Mouse (Mus musculus): Measurements from ENCODE around the gene Mxra8. TPM values are rescaled to one million over a fixed set of nuclear protein-coding genes. Genes with fewer than 3 reads are reported as not detected.
A peak's percentile ranks its signal among the peaks of the same experiment; 100 is the strongest.

Gene Mxra8
- polyA plus RNA-seq, 1 experiment from 2014 or later, result 106 TPM

GRCm38 (mm10) chr4:155849792-155850451 is 10.4 kb downstream of the Mxra8 start:
- ATAC-seq (replicated peaks; ENCODE audit: low FRiP score), result no peak
- Histone ChIP-seq H3K27ac (no peak overlapping the region), H3K4me2 (no peak overlapping the region), H3K9me3 (replicated peaks) (no peaks in the 10 kb centered on the region), H3K4me3 (replicated peaks) (no peak overlapping the region), H3K36me3 (peaks cover 19% of the 10 kb centered on the region), H3K4me1 (peaks cover 36% of the 10 kb centered on the region), H3K27me3 (no peaks in the 10 kb centered on the region), H3K9ac (0 out of 2 replicates have a peak overlapping the region, but pooled peaks have one; percentile 10)
- WGBS, result 96% methylated on average over 3 of the region's 3 CpGs

GRCm38 (mm10) chr4:155851368-155851767 is 11.9 kb downstream of the Mxra8 start:
- 89% methylated on average over 3 of the region's 3 CpGs for WGBS
- peaks cover 34% of the 10 kb centered on the region for H3K36me3 ChIP-seq
- H3K4me3 ChIP-seq (replicated peaks), result no peak overlapping the region
- H3K4me2 ChIP-seq, result no peak overlapping the region
- no peak overlapping the region for H3K27ac ChIP-seq
- H3K4me1 ChIP-seq, result peaks cover 35% of the 10 kb centered on the region
- ATAC-seq (replicated peaks; ENCODE audit: low FRiP score), result no peak
- H3K9me3 ChIP-seq (replicated peaks), result no peaks in the 10 kb centered on the region
- H3K27me3 ChIP-seq, result no peaks in the 10 kb centered on the region
- H3K9ac ChIP-seq, result no peak overlapping the region

- no peak overlapping the region for H3K4me3 ChIP-seq (replicated peaks)
- H3K36me3 ChIP-seq, result peaks cover 40% of the 10 kb centered on the region
- no peak overlapping the region for H3K4me2 ChIP-seq
- ATAC-seq (replicated peaks; ENCODE audit: low FRiP score), result no peak
- H3K9me3 ChIP-seq (replicated peaks), result no peaks in the 10 kb centered on the region
- WGBS, result 78% methylated on average over 2 of the region's 2 CpGs
- H3K27me3 ChIP-seq, result no peaks in the 10 kb centered on the region
- H3K4me1 ChIP-seq, result peaks cover 29% of the 10 kb centered on the region
- H3K27ac ChIP-seq, result no peak overlapping the region
- no peak overlapping the region for H3K9ac ChIP-seq
Observed at GRCm38 (mm10) chr4:155851951-155852411, 12.5 kb downstream of the Mxra8 start.

- Histone ChIP-seq H3K4me1 (peaks cover 21% of the 10 kb centered on the region), H3K4me2 (no peak overlapping the region), H3K36me3 (peaks cover 54% of the 10 kb centered on the region), H3K9ac (no peak overlapping the region), H3K9me3 (replicated peaks) (no peaks in the 10 kb centered on the region), H3K27ac (no peak overlapping the region), H3K27me3 (no peaks in the 10 kb centered on the region), H3K4me3 (replicated peaks) (no peak overlapping the region)
- 90% methylated on average over 9 of the region's 9 CpGs for WGBS
- no peak for ATAC-seq (replicated peaks; ENCODE audit: low FRiP score)
Observed at GRCm38 (mm10) chr4:155853421-155853820, 13.9 kb downstream of the Mxra8 start.

GRCm38 (mm10) chr4:155854991-155855390 is 15.5 kb downstream of the Mxra8 start:
- Histone ChIP-seq H3K4me2 (no peak overlapping the region), H3K27ac (no peak overlapping the region), H3K4me1 (0 out of 2 replicates have a peak, but pooled peaks cover 7% of the 10 kb centered on the region), H3K27me3 (no peaks in the 10 kb centered on the region), H3K4me3 (replicated peaks) (no peak overlapping the region), H3K9ac (no peak overlapping the region), H3K9me3 (replicated peaks) (no peaks in the 10 kb centered on the region), H3K36me3 (peaks cover 64% of the 10 kb centered on the region)
- 95% methylated on average over 12 of the region's 12 CpGs for WGBS
- no peak for ATAC-seq (replicated peaks; ENCODE audit: low FRiP score)

GRCm38 (mm10) chr4:155856071-155856470 is 16.6 kb downstream of the Mxra8 start:
- H3K27ac ChIP-seq, result no peak overlapping the region
- no peak overlapping the region for H3K9ac ChIP-seq
- no peak overlapping the region for H3K4me2 ChIP-seq
- H3K36me3 ChIP-seq, result peaks cover 73% of the 10 kb centered on the region
- H3K4me1 ChIP-seq, result 0 out of 2 replicates have a peak, but pooled peaks cover 7% of the 10 kb centered on the region
- H3K9me3 ChIP-seq (replicated peaks), result no peaks in the 10 kb centered on the region
- H3K27me3 ChIP-seq, result no peaks in the 10 kb centered on the region
- 96% methylated on average over 12 of the region's 12 CpGs for WGBS
- H3K4me3 ChIP-seq (replicated peaks), result no peak overlapping the region
- ATAC-seq (replicated peaks; ENCODE audit: low FRiP score), result no peak

GRCm38 (mm10) chr4:155856881-155857280 is 17.4 kb downstream of the Mxra8 start:
- no peak overlapping the region for H3K9ac ChIP-seq
- no peaks in the 10 kb centered on the region for H3K9me3 ChIP-seq (replicated peaks)
- no peak overlapping the region for H3K27ac ChIP-seq
- no peak for ATAC-seq (replicated peaks; ENCODE audit: low FRiP score)
- H3K27me3 ChIP-seq, result no peaks in the 10 kb centered on the region
- no peak overlapping the region for H3K4me2 ChIP-seq
- 80% methylated on average over 3 of the region's 3 CpGs for WGBS
- H3K4me3 ChIP-seq (replicated peaks), result no peak overlapping the region
- no peaks in the 10 kb centered on the region for H3K4me1 ChIP-seq
- peaks cover 78% of the 10 kb centered on the region for H3K36me3 ChIP-seq

- peak; percentile 68 for ATAC-seq (replicated peaks; ENCODE audit: low FRiP score)
- H3K4me2 ChIP-seq, result no peak overlapping the region
- no peak overlapping the region for H3K4me3 ChIP-seq (replicated peaks)
- H3K27me3 ChIP-seq, result no peaks in the 10 kb centered on the region
- 20% methylated on average over 13 of the region's 13 CpGs for WGBS
- no peak overlapping the region for H3K27ac ChIP-seq
- H3K36me3 ChIP-seq, result peaks cover 65% of the 10 kb centered on the region
- no peaks in the 10 kb centered on the region for H3K9me3 ChIP-seq (replicated peaks)
- no peak overlapping the region for H3K9ac ChIP-seq
- H3K4me1 ChIP-seq, result no peaks in the 10 kb centered on the region
Observed at GRCm38 (mm10) chr4:155859318-155859717, 19.8 kb downstream of the Mxra8 start.

GRCm38 (mm10) chr4:155861787-155862186 is 22.3 kb downstream of the Mxra8 start:
- H3K27ac ChIP-seq, result no peak overlapping the region

GRCm38 (mm10) chr4:155863001-155863400 is 23.5 kb downstream of the Mxra8 start, which contains the start of gene Tas1r3:
Gene Tas1r3 (minus strand): TSS chr4:155863362.
- WGBS, result 82% methylated on average over 5 of the region's 5 CpGs
- H3K36me3 ChIP-seq, result peaks cover 51% of the 10 kb centered on the region
- no peak within 1 kb of the TSS for H3K27ac ChIP-seq
- no peaks in the 10 kb centered on the region for H3K9me3 ChIP-seq (replicated peaks)
- no peak within 1 kb of the TSS for H3K9ac ChIP-seq
- no peaks in the 10 kb centered on the region for H3K4me1 ChIP-seq
- no peak within 1 kb of the TSS for H3K4me2 ChIP-seq
- no peaks in the 10 kb centered on the region for H3K27me3 ChIP-seq
- no peak within 1 kb of the TSS for H3K4me3 ChIP-seq (replicated peaks)
- no peak for ATAC-seq (replicated peaks; ENCODE audit: low FRiP score)

More at GRCm38 (mm10) chr4:155861787-155862186, 22.3 kb downstream of the Mxra8 start:
- H3K9ac ChIP-seq, result no peak overlapping the region
- no peaks in the 10 kb centered on the region for H3K4me1 ChIP-seq
- H3K36me3 ChIP-seq, result peaks cover 61% of the 10 kb centered on the region
- no peak for ATAC-seq (replicated peaks; ENCODE audit: low FRiP score)
- no peak overlapping the region for H3K4me2 ChIP-seq
- H3K4me3 ChIP-seq (replicated peaks), result no peak overlapping the region
- no peaks in the 10 kb centered on the region for H3K27me3 ChIP-seq
- WGBS, result 88% methylated on average over 7 of the region's 7 CpGs
- H3K9me3 ChIP-seq (replicated peaks), result no peaks in the 10 kb centered on the region

- Histone ChIP-seq H3K27ac (peak overlapping the region; percentile 45; the same call in 1 of the 2 replicates), H3K36me3 (peaks cover 42% of the 10 kb centered on the region), H3K9ac (peak overlapping the region; percentile 81), H3K4me1 (peaks cover 19% of the 10 kb centered on the region), H3K4me3 (replicated peaks) (peak overlapping the region; percentile 75), H3K4me2 (peak overlapping the region; percentile 90), H3K9me3 (replicated peaks) (no peaks in the 10 kb centered on the region), H3K27me3 (no peaks in the 10 kb centered on the region)
- peak; percentile 55 for ATAC-seq (replicated peaks; ENCODE audit: low FRiP score)
- 10% methylated on average over 22 of the region's 22 CpGs for WGBS
Observed at GRCm38 (mm10) chr4:155868614-155869298, 29.3 kb downstream of the Mxra8 start.

- Histone ChIP-seq H3K36me3 (peaks cover 50% of the 10 kb centered on the region), H3K9me3 (replicated peaks) (no peaks in the 10 kb centered on the region), H3K4me2 (peak within 1 kb of the TSS; percentile 90), H3K27me3 (no peaks in the 10 kb centered on the region), H3K9ac (peak within 1 kb of the TSS; percentile 81), H3K4me1 (peaks cover 19% of the 10 kb centered on the region), H3K4me3 (replicated peaks) (peak within 1 kb of the TSS; percentile 75), H3K27ac (peak within 1 kb of the TSS; percentile 74)
- ATAC-seq (replicated peaks; ENCODE audit: low FRiP score), result peak; percentile 97
- WGBS, result under 1% methylated on average over 63 of the region's 63 CpGs
Observed at GRCm38 (mm10) chr4:155869317-155870033, 30.0 kb downstream of the Mxra8 start, which contains the start of the genes Cptp and Ints11. Gene Cptp (minus strand): TSS chr4:155869440. Gene Ints11 (plus strand): TSS chr4:155869546.
